Mouse (Mus musculus) kidney, postnatal 0 days (tissue): ENCODE data around the gene Samd9l. TPM values are rescaled to one million over a fixed set of nuclear protein-coding genes. Genes with fewer than 3 reads are reported as not detected.
"Not testable (repeated sequence)": the region's sequence is repeated elsewhere in the genome, so short reads cannot be mapped to it uniquely, and the experiment has no call there.

Source experiments
- ATAC-seq: fragments of 200-750 bp; cut with Nextera tagmentation; replicated peaks from 2 replicates; pipeline ENCODE4 v1.8.0; 2017; ENCODE audit warnings: low read depth, moderate number of reproducible peaks, moderate TSS enrichment, moderate library complexity; ENCODE audit not compliant: low FRiP score
- DNase-seq: peaks from one replicate; pipeline ENCODE4 v3.0.0-alpha.2; 2016; ENCODE audit warnings: low spot score
- H3K27ac ChIP-seq: fragments of 300-500 bp; sonication (generic); 2 replicates; pipeline ENCODE4 v1.5.1; 2014; ENCODE audit warnings: mild to moderate bottlenecking
- H3K27me3 ChIP-seq: fragments of 300-500 bp; sonication (generic); 2 replicates; pipeline ENCODE4 v1.6.1; 2014; ENCODE audit warnings: low read length, mixed read lengths; ENCODE audit not compliant: insufficient read depth
- H3K36me3 ChIP-seq: fragments of 300-500 bp; sonication (generic); 2 replicates; pipeline ENCODE4 v1.6.1; 2014; ENCODE audit warnings: low read length, mixed read lengths; ENCODE audit not compliant: insufficient read depth
- H3K4me1 ChIP-seq: fragments of 300-500 bp; sonication (generic); replicated peaks from 2 replicates; pipeline ENCODE4 v1.6.1; 2014; ENCODE audit warnings: antibody characterized with exemption, low read length, mixed read lengths; ENCODE audit not compliant: insufficient read depth
- H3K4me2 ChIP-seq: fragments of 300-500 bp; sonication (generic); 2 replicates; pipeline ENCODE4 v1.6.1; 2014; ENCODE audit warnings: mild to moderate bottlenecking, low read length, moderate library complexity, mixed read lengths
- H3K4me3 ChIP-seq: fragments of 300-500 bp; sonication (generic); replicated peaks from 2 replicates; pipeline ENCODE4 v1.5.1; 2014; ENCODE audit warnings: low read depth, low read length
- H3K9ac ChIP-seq: fragments of 300-500 bp; sonication (generic); 2 replicates; pipeline ENCODE4 v1.6.1; 2014; ENCODE audit warnings: low read depth, low read length
- H3K9me3 ChIP-seq: fragments of 300-500 bp; sonication (generic); replicated peaks from 2 replicates; pipeline ENCODE4 v1.6.1; 2016; ENCODE audit warnings: low read length, inconsistent platforms, mixed read lengths
- CTCF ChIP-seq: IDR thresholded peaks from 2 replicates; pipeline ENCODE4 v1.5.1; 2016; ENCODE audit warnings: antibody characterized with exemption, low read depth, mild to moderate bottlenecking, moderate library complexity
- WGBS: fragments of 180-500 bp; shearing (Covaris S2); extraction: QIAGEN DNeasy Blood & Tissue Kit; methylation state at CpG from one replicate; pipeline ENCODE4 v1.1.7; 2014; 5-methylcytosine and 5-hydroxymethylcytosine counted together
- polyA plus RNA-seq: library from polyadenylated mRNA; unstranded; fragments of >200 nt; fragmentation: Nextera tagmentation; extraction: Ambion mirVana; gene quantifications from 2 replicates; pipeline ENCODE4 v1.2.1, GENCODE M21; 2015

The Samd9l gene
- 14.9 and 17.3 TPM in 2 replicates for polyA plus RNA-seq

GRCm38 (mm10) chr6:3399340-3400068, at the start of gene Samd9l:
Gene Samd9l (minus strand): TSS chr6:3399572.
- peak; percentile 70 for TF ChIP-seq CTCF
- not testable (repeated sequence) for H3K4me1 ChIP-seq, H3K27ac ChIP-seq, H3K36me3 ChIP-seq, H3K27me3 ChIP-seq, H3K9ac ChIP-seq, H3K9me3 ChIP-seq
- ATAC-seq (peak; percentile 76; the same call in 1 of the 2 replicates), DNase-seq (peak; percentile 76)
- Histone ChIP-seq H3K4me2 (peak within 1 kb of the TSS; percentile 49), H3K4me3 (peak within 1 kb of the TSS; percentile 25)
- 39% methylated on average over 4 of the region's 4 CpGs for WGBS

- no peaks in the 10 kb centered on the region for H3K36me3 ChIP-seq
- ATAC-seq (peak; percentile 63; the same call in 1 of the 2 replicates), DNase-seq (peak; percentile 81)
- 6% methylated on average over 5 of the region's 5 CpGs for WGBS
- no peak overlapping the region for H3K4me2 ChIP-seq
- H3K9me3 ChIP-seq, result no peaks in the 10 kb centered on the region
- no peaks in the 10 kb centered on the region for H3K27me3 ChIP-seq
- peak; percentile 100 for TF ChIP-seq CTCF
- H3K9ac ChIP-seq, result no peak overlapping the region
- no peaks in the 10 kb centered on the region for H3K4me1 ChIP-seq
- H3K4me3 ChIP-seq, result no peak overlapping the region
- no peak overlapping the region for H3K27ac ChIP-seq
Observed at GRCm38 (mm10) chr6:3447404-3447803, 48.0 kb upstream of the Samd9l start.

GRCm38 (mm10) chr6:3443905-3444304, 44.5 kb upstream of the Samd9l start:
- Histone ChIP-seq H3K36me3 (no peaks in the 10 kb centered on the region), H3K9ac (no peak overlapping the region), H3K27ac (no peak overlapping the region), H3K4me1 (no peaks in the 10 kb centered on the region), H3K4me2 (no peak overlapping the region), H3K9me3 (no peaks in the 10 kb centered on the region), H3K27me3 (no peaks in the 10 kb centered on the region), H3K4me3 (no peak overlapping the region)
- DNase-seq (no peak), ATAC-seq (no peak)
- peak; percentile 34; the same call in 1 of the 2 replicates for TF ChIP-seq CTCF
- 24% methylated on average over 1 of the region's 1 CpGs for WGBS

- ATAC-seq (no peak), DNase-seq (no peak)
- no peak overlapping the region for H3K27ac ChIP-seq
- no peaks in the 10 kb centered on the region for H3K27me3 ChIP-seq
- no peak overlapping the region for H3K4me2 ChIP-seq
- H3K9me3 ChIP-seq, result no peaks in the 10 kb centered on the region
- no peaks in the 10 kb centered on the region for H3K36me3 ChIP-seq
- no peak for TF ChIP-seq CTCF
- no peak overlapping the region for H3K9ac ChIP-seq
- H3K4me3 ChIP-seq, result no peak overlapping the region
- no peaks in the 10 kb centered on the region for H3K4me1 ChIP-seq
Observed at GRCm38 (mm10) chr6:3436087-3436486, 36.7 kb upstream of the Samd9l start.

GRCm38 (mm10) chr6:3430976-3431375, 31.6 kb upstream of the Samd9l start:
- not testable (repeated sequence) for H3K9me3 ChIP-seq, DNase-seq, H3K27me3 ChIP-seq, H3K4me3 ChIP-seq, H3K4me2 ChIP-seq, H3K27ac ChIP-seq, ATAC-seq, H3K9ac ChIP-seq, H3K36me3 ChIP-seq, H3K4me1 ChIP-seq
- 74% methylated on average over 2 of the region's 2 CpGs for WGBS

- ATAC-seq (no peak), DNase-seq (no peak)
- Histone ChIP-seq H3K4me2 (no peak overlapping the region), H3K4me1 (no peaks in the 10 kb centered on the region), H3K9ac (no peak overlapping the region), H3K27me3 (no peaks in the 10 kb centered on the region), H3K36me3 (no peaks in the 10 kb centered on the region), H3K4me3 (no peak overlapping the region), H3K27ac (no peak overlapping the region), H3K9me3 (no peaks in the 10 kb centered on the region)
- WGBS, result 73% methylated on average over 1 of the region's 1 CpGs
- TF ChIP-seq CTCF, result no peak
Observed at GRCm38 (mm10) chr6:3427047-3427446, 27.7 kb upstream of the Samd9l start.

- not testable (repeated sequence) for H3K27me3 ChIP-seq, H3K4me1 ChIP-seq, H3K27ac ChIP-seq, H3K9me3 ChIP-seq, H3K36me3 ChIP-seq, H3K9ac ChIP-seq, H3K4me2 ChIP-seq, DNase-seq, H3K4me3 ChIP-seq
- peak; percentile 93 for ATAC-seq
Observed at GRCm38 (mm10) chr6:3425333-3425732, 26.0 kb upstream of the Samd9l start.

- DNase-seq, H3K36me3 ChIP-seq, H3K27ac ChIP-seq, H3K9me3 ChIP-seq, H3K4me1 ChIP-seq, H3K9ac ChIP-seq, H3K4me3 ChIP-seq, H3K27me3 ChIP-seq, H3K4me2 ChIP-seq: not testable (repeated sequence)
- peak; percentile 83 for ATAC-seq
- 22% methylated on average over 1 of the region's 4 CpGs for WGBS
Observed at GRCm38 (mm10) chr6:3424613-3425277, 25.4 kb upstream of the Samd9l start.

GRCm38 (mm10) chr6:3397182-3397906, 2.0 kb downstream of the Samd9l start:
- H3K36me3 ChIP-seq, H3K27me3 ChIP-seq, ATAC-seq, H3K9me3 ChIP-seq, DNase-seq, H3K4me1 ChIP-seq, H3K27ac ChIP-seq: not testable (repeated sequence)
- Histone ChIP-seq H3K4me3 (peak overlapping the region; percentile 25), H3K9ac (0 out of 2 replicates have a peak overlapping the region, but pooled peaks have one; percentile 18), H3K4me2 (peak overlapping the region; percentile 49)
- WGBS, result 81% methylated on average over 5 of the region's 7 CpGs
